Mouse (Mus musculus): Measurements from ENCODE around the gene Man2a1. TPM values are rescaled to one million over a fixed set of nuclear protein-coding genes. Genes with fewer than 3 reads are reported as not detected.

The Man2a1 gene
- polyA plus RNA-seq, 1 experiment = not detected

- TF ChIP-seq GATA1 (IDR thresholded peaks at IDR 0.05; ENCODE audit: low read length) = no peak
These were observed 8.2 kb upstream of the Man2a1 start for GRCm38 (mm10) chr17:64592355-64592754.

GRCm38 (mm10) chr17:64592788-64593187 is 7.7 kb upstream of the Man2a1 start:
- no peak for TF ChIP-seq GATA1 (IDR thresholded peaks at IDR 0.05; ENCODE audit: low read length)

GRCm38 (mm10) chr17:64597770-64598169 is 2.8 kb upstream of the Man2a1 start:
- no peak for TF ChIP-seq GATA1 (IDR thresholded peaks at IDR 0.05; ENCODE audit: low read length)

- no peak for TF ChIP-seq GATA1 (IDR thresholded peaks at IDR 0.05; ENCODE audit: low read length)
These were observed 620 bp upstream of the Man2a1 start for GRCm38 (mm10) chr17:64599916-64600315.

GRCm38 (mm10) chr17:64601091-64601750 is 685 bp downstream of the Man2a1 start:
- no peak for TF ChIP-seq GATA1 (IDR thresholded peaks at IDR 0.05; ENCODE audit: low read length)

- TF ChIP-seq GATA1 (IDR thresholded peaks at IDR 0.05; ENCODE audit: low read length) = no peak
These were observed 1.4 kb downstream of the Man2a1 start for GRCm38 (mm10) chr17:64601751-64602578.

GRCm38 (mm10) chr17:64603134-64603533 is 2.6 kb downstream of the Man2a1 start:
- TF ChIP-seq GATA1 (IDR thresholded peaks at IDR 0.05; ENCODE audit: low read length) = no peak

GRCm38 (mm10) chr17:64603534-64603933 is 3.0 kb downstream of the Man2a1 start:
- TF ChIP-seq GATA1 (IDR thresholded peaks at IDR 0.05; ENCODE audit: low read length) = no peak

GRCm38 (mm10) chr17:64604163-64604562 is 3.6 kb downstream of the Man2a1 start:
- TF ChIP-seq GATA1 (IDR thresholded peaks at IDR 0.05; ENCODE audit: low read length) = no peak

GRCm38 (mm10) chr17:64608228-64608627 is 7.7 kb downstream of the Man2a1 start:
- TF ChIP-seq GATA1 (IDR thresholded peaks at IDR 0.05; ENCODE audit: low read length) = no peak

GRCm38 (mm10) chr17:64608923-64609598 is 8.5 kb downstream of the Man2a1 start:
- no peak for TF ChIP-seq GATA1 (IDR thresholded peaks at IDR 0.05; ENCODE audit: low read length)

GRCm38 (mm10) chr17:64609741-64610140 is 9.2 kb downstream of the Man2a1 start:
- TF ChIP-seq GATA1 (IDR thresholded peaks at IDR 0.05; ENCODE audit: low read length) = no peak

- TF ChIP-seq GATA1 (IDR thresholded peaks at IDR 0.05; ENCODE audit: low read length) = no peak
These were observed 10.9 kb downstream of the Man2a1 start for GRCm38 (mm10) chr17:64611426-64611825.

GRCm38 (mm10) chr17:64612135-64612885 is 11.8 kb downstream of the Man2a1 start:
- no peak for TF ChIP-seq GATA1 (IDR thresholded peaks at IDR 0.05; ENCODE audit: low read length)

- no peak for TF ChIP-seq GATA1 (IDR thresholded peaks at IDR 0.05; ENCODE audit: low read length)
These were observed 12.4 kb downstream of the Man2a1 start for GRCm38 (mm10) chr17:64612930-64613329.
